Mouse (Mus musculus): ENCODE results near the gene Ndnf.

The Ndnf gene

GRCm38 (mm10) chr6:65759174-65759573 lies 87.8 kb downstream of the Ndnf start:
- DNase-seq: no peak

- no peak for DNase-seq
Observed at GRCm38 (mm10) chr6:65760073-65760472, 88.7 kb downstream of the Ndnf start.
